Mouse (Mus musculus) embryonic fibroblast, embryonic 13.5 days (primary cell): ENCODE measurements around the gene Arhgap23.

Experiments used
- CTCF ChIP-seq: IDR thresholded peaks from 2 replicates; pipeline ENCODE4 v1.5.1; 2011; ENCODE audit warnings: mild to moderate bottlenecking, control low read depth, low read length, moderate library complexity, borderline replicate concordance; ENCODE audit not compliant: insufficient read depth
- POLR2A ChIP-seq: IDR thresholded peaks from 2 replicates; pipeline ENCODE4 v1.6.1; 2011; ENCODE audit warnings: low read depth, mild to moderate bottlenecking, control low read depth, low read length, moderate library complexity

GRCm38 (mm10) chr11:97492836-97493235 is 77.5 kb downstream of the Arhgap23 start:
- TF ChIP-seq POLR2A (no peak), CTCF (no peak)
